Mouse (Mus musculus) intestine, embryonic 14.5 days (tissue): Measurements from ENCODE around the gene March10. TPM values are rescaled to one million over a fixed set of nuclear protein-coding genes. Genes with fewer than 3 reads are reported as not detected.

Experiments
- ATAC-seq: fragments of 200-750 bp; cut with Nextera tagmentation; replicated peaks from 2 replicates; pipeline ENCODE4 v1.8.0; 2017; ENCODE audit warnings: low read depth, moderate number of reproducible peaks, moderate TSS enrichment, moderate library complexity; ENCODE audit not compliant: low FRiP score, low TSS enrichment
- DNase-seq: peaks from one replicate; pipeline ENCODE4 v3.0.0-alpha.2; 2018; ENCODE audit warnings: low spot score
- H3K27ac ChIP-seq: fragments of 300-500 bp; sonication (generic); 2 replicates; pipeline ENCODE4 v1.5.1; 2014; ENCODE audit warnings: low read depth, mild to moderate bottlenecking, control low read depth
- H3K27me3 ChIP-seq: fragments of 300-500 bp; sonication (generic); replicated peaks from 2 replicates; pipeline ENCODE4 v1.6.1; 2014; ENCODE audit warnings: low read length, control low read depth; ENCODE audit not compliant: control insufficient read depth, insufficient read depth
- H3K36me3 ChIP-seq: fragments of 300-500 bp; sonication (generic); 2 replicates; pipeline ENCODE4 v1.6.1; 2014; ENCODE audit warnings: low read length, control low read depth; ENCODE audit not compliant: control insufficient read depth, insufficient read depth
- H3K4me1 ChIP-seq: fragments of 300-500 bp; sonication (generic); replicated peaks from 2 replicates; pipeline ENCODE4 v1.6.1; 2014; ENCODE audit warnings: low read length, control low read depth, mixed read lengths; ENCODE audit not compliant: control insufficient read depth, insufficient read depth
- H3K4me2 ChIP-seq: fragments of 300-500 bp; sonication (generic); 2 replicates; pipeline ENCODE4 v1.6.1; 2014; ENCODE audit warnings: low read length
- H3K4me3 ChIP-seq: fragments of 300-500 bp; sonication (generic); 2 replicates; pipeline ENCODE4 v1.5.1; 2014; ENCODE audit warnings: low read depth, low read length, control low read depth, mixed read lengths
- H3K9ac ChIP-seq: fragments of 300-500 bp; sonication (generic); 2 replicates; pipeline ENCODE4 v1.6.1; 2014; ENCODE audit warnings: mild to moderate bottlenecking, low read length
- H3K9me3 ChIP-seq: fragments of 300-500 bp; sonication (generic); 2 replicates; pipeline ENCODE4 v1.6.1; 2016; ENCODE audit warnings: low read length, control low read depth; ENCODE audit not compliant: control insufficient read depth
- WGBS: fragments of 180-500 bp; shearing (Covaris S2); extraction: QIAGEN DNeasy Blood & Tissue Kit; methylation state at CpG from one replicate; pipeline ENCODE4 v1.1.7; 2014; 5-methylcytosine and 5-hydroxymethylcytosine counted together
- polyA plus RNA-seq: library from polyadenylated mRNA; unstranded; fragments of >200 nt; fragmentation: Nextera tagmentation; extraction: Ambion mirVana; gene quantifications from 2 replicates; pipeline ENCODE4 v1.2.1, GENCODE M21; 2014

The March10 gene
- polyA plus RNA-seq, 1 experiment from 2014 or later, result not detected

DNA sequence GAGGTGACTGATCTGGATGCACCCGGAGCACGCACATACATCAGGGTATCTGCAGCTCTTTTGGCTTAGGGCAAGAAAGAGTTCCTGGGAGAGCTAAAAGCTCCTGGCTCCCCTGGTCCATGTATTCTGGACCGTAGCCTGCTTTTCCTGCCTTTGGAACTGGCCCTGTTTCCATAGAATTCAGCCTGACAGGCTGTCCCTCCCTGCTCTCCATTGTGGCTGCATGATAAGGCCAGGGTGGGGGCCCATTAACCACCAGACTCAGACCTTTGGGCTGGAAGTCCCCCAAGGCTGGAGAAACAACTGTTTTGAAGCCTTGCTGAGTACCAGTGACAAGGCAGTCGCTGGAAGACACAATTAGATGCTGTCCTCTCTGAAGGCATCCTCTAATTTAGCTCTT, 13.0 kb upstream of the March10 start:
- Histone ChIP-seq H3K36me3 (no peaks in the 10 kb centered on the region), H3K27ac (no peak overlapping the region), H3K27me3 (no peaks in the 10 kb centered on the region), H3K4me3 (no peak overlapping the region), H3K9ac (no peak overlapping the region), H3K4me1 (peaks cover 17% of the 10 kb centered on the region), H3K4me2 (no peak overlapping the region), H3K9me3 (no peaks in the 10 kb centered on the region)
- ATAC-seq, result no peak
- no peak for DNase-seq
- WGBS, result 81% methylated on average over 4 of the region's 4 CpGs

DNA sequence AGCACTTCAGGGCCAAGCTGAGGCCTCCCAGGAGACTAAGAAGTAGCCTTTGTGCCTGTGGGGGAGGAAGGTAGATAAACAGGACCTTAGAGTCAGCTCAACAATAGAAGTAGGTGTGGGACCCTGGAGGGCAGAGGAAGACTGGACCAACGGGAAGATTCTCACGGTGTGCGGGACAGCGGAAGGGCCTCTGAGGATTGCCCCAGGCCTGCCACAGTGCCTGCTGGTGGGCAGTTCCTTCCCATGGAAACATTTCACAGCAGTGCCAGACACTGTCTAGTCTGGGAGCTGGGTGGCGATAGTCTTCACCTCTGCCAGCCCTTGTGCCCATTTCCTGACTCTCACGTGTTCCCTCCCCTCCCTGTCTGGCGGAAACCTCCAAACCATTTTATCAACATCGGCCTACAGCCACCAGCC, 12.6 kb upstream of the March10 start:
- Histone ChIP-seq H3K9me3 (no peaks in the 10 kb centered on the region), H3K27me3 (no peaks in the 10 kb centered on the region), H3K4me2 (no peak overlapping the region), H3K4me1 (peaks cover 17% of the 10 kb centered on the region), H3K27ac (no peak overlapping the region), H3K36me3 (no peaks in the 10 kb centered on the region), H3K9ac (no peak overlapping the region), H3K4me3 (no peak overlapping the region)
- 70% methylated on average over 8 of the region's 8 CpGs for WGBS
- DNase-seq (no peak), ATAC-seq (no peak)

DNA sequence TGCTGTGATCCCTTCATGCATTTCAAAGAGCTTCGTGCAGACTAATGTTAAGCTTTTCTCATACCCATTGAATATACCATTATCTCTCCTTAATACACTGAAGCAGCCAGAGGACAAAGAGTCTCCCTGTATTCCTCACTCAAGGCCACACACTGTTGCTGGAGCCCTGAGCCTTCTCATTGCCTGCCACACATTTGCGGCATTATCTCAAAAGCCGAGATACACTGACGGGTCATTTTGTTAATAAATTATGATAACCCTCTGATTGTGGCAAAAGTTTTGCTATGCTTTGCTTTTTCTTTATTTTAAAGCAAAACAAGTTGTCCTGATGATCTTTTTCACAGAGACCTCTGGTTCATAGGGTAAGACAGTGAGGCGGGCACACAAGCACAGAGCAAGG, 11.9 kb upstream of the March10 start:
- no peak for ATAC-seq
- 73% methylated on average over 5 of the region's 5 CpGs for WGBS
- DNase-seq, result no peak

DNA sequence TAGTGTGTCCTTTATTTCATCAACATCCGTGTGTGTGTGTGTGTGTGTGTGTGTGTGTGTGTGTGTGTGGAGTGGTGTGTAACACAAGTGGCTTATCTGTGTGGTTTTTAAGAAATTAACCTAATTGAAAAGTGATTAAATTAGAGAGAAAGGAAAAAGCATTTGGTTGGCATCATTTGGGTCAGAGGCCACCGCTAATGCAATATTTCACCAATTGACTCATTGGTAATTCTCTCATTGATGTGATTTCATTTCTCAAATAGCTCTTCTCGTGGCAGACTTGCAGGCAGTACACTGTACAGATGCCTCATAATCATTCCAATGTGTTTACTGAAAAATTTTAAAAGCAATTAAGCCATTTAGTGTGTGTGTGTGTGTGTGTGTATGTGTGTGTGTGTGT, 11.3 kb upstream of the March10 start:
- Histone ChIP-seq H3K27ac (no peak overlapping the region), H3K4me1 (peaks cover 17% of the 10 kb centered on the region), H3K27me3 (no peaks in the 10 kb centered on the region), H3K9me3 (no peaks in the 10 kb centered on the region), H3K9ac (no peak overlapping the region), H3K4me2 (no peak overlapping the region), H3K4me3 (no peak overlapping the region), H3K36me3 (no peaks in the 10 kb centered on the region)
- WGBS, result 76% methylated on average over 3 of the region's 3 CpGs
- ATAC-seq (no peak), DNase-seq (no peak)

More for the DNA sequence above, 11.9 kb upstream of the March10 start:
- Histone ChIP-seq H3K27me3 (no peaks in the 10 kb centered on the region), H3K9ac (no peak overlapping the region), H3K9me3 (no peaks in the 10 kb centered on the region), H3K4me2 (no peak overlapping the region), H3K4me1 (peaks cover 17% of the 10 kb centered on the region), H3K36me3 (no peaks in the 10 kb centered on the region), H3K27ac (no peak overlapping the region), H3K4me3 (no peak overlapping the region)

DNA sequence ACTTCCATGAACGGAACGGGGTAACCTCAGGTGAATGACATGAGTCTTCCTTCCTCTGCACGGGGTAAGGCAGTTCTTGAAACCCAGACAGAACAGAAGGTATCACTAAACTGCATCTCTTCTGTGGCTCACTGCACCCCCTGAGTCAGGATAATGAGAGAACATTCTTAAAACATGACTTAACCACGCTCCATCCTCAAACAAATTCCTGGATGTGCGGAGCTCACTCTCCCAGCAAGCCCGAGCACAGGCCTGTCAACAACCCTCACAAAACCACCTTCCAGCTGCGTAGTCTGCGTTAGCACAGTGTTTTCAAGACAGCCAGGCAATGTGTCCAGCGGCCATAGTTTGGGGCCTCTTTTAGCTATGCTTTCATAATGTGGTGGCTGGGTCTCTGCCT, 10.7 kb upstream of the March10 start:
- DNase-seq, result no peak
- Histone ChIP-seq H3K36me3 (no peaks in the 10 kb centered on the region), H3K9ac (no peak overlapping the region), H3K4me1 (peaks cover 17% of the 10 kb centered on the region), H3K4me3 (no peak overlapping the region), H3K27me3 (no peaks in the 10 kb centered on the region), H3K27ac (no peak overlapping the region), H3K9me3 (no peaks in the 10 kb centered on the region), H3K4me2 (no peak overlapping the region)
- 0 out of 2 replicates have a peak, but pooled peaks have one; percentile 25 for ATAC-seq
- WGBS, result 35% methylated on average over 9 of the region's 9 CpGs

DNA sequence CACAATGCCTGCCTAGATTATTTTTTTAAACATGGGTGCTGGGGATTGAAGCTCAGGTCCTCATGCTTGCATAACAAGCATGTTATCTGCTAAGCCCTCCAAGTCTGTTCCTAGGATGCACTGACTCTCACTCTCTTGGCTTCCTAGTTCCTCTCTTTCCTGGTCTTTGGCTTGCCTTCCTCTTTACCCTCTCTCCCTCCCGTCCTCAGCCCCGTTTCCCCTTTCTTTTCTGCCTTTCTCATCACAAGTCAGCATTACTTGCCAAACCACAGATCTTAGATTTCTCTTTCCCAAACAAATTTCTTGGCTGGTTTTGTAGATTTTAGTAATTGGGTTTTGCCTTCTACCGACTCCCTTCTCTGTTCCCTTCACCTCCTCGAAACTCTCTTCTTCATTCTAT, 10.2 kb upstream of the March10 start:
- ATAC-seq (no peak), DNase-seq (no peak)
- 61% methylated on average over 4 of the region's 4 CpGs for WGBS

DNA sequence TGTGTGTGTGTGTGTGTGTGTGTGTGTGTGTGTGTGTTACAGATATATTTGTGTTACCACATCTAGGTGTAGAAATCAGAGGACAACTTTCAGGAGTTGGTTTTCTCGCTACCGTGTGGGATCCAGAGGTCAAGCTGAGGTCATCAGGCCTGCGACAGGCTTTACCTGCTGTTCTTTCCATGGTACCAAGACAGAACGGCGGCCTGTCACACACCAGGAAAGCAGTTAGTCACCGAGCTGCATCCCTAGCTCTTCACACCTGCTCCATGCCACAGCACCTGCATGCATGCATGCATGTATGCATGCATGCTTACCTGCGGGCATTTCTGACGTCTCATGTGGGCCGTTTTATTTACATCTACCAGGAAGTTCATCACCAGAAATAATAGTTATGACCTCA, 9.0 kb upstream of the March10 start:
- no peak overlapping the region for H3K4me3 ChIP-seq
- H3K27ac ChIP-seq, result no peak overlapping the region
- DNase-seq (no peak), ATAC-seq (no peak)
- H3K36me3 ChIP-seq, result no peaks in the 10 kb centered on the region
- H3K27me3 ChIP-seq, result no peaks in the 10 kb centered on the region
- H3K9ac ChIP-seq, result no peak overlapping the region
- H3K4me1 ChIP-seq, result peaks cover 17% of the 10 kb centered on the region
- no peaks in the 10 kb centered on the region for H3K9me3 ChIP-seq
- H3K4me2 ChIP-seq, result no peak overlapping the region
- WGBS, result 56% methylated on average over 9 of the region's 9 CpGs

More for the DNA sequence above, 10.2 kb upstream of the March10 start:
- no peaks in the 10 kb centered on the region for H3K9me3 ChIP-seq
- H3K27me3 ChIP-seq, result no peaks in the 10 kb centered on the region
- no peak overlapping the region for H3K9ac ChIP-seq
- H3K4me2 ChIP-seq, result no peak overlapping the region
- H3K27ac ChIP-seq, result no peak overlapping the region
- H3K4me3 ChIP-seq, result no peak overlapping the region
- H3K36me3 ChIP-seq, result no peaks in the 10 kb centered on the region
- H3K4me1 ChIP-seq, result peaks cover 17% of the 10 kb centered on the region

DNA sequence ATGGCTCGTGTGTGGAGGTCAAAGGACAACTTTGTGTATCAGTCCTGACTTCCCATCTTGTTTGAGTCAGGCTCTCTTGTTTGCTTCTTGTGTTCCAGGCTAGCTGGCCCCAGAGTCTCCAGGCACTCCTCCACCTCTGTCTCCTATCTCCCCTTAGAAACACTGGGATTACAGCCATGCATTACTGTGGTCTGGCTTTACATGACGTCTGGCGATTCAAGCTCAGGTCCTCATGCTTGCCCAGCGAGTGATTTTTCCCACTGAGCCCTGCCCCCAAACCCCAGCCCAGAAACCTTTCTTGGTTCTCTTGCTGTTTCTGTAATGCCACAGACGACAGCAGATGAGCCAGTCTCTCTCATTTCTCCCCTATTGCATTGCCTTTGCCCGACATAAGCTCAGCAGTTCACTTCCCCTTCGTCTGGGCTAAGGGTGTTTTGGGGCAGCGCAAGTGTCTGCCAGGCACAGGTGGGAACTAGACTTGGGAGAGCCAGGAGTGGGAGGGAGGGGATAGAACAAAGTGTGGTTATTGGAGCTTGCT, 8.0 kb upstream of the March10 start:
- no peaks in the 10 kb centered on the region for H3K9me3 ChIP-seq
- ATAC-seq, result no peak
- no peaks in the 10 kb centered on the region for H3K36me3 ChIP-seq
- no peak overlapping the region for H3K4me2 ChIP-seq
- no peak overlapping the region for H3K4me3 ChIP-seq
- no peak overlapping the region for H3K27ac ChIP-seq
- 49% methylated on average over 8 of the region's 8 CpGs for WGBS
- peaks cover 11% of the 10 kb centered on the region for H3K4me1 ChIP-seq
- H3K9ac ChIP-seq, result no peak overlapping the region
- DNase-seq, result no peak
- no peaks in the 10 kb centered on the region for H3K27me3 ChIP-seq

DNA sequence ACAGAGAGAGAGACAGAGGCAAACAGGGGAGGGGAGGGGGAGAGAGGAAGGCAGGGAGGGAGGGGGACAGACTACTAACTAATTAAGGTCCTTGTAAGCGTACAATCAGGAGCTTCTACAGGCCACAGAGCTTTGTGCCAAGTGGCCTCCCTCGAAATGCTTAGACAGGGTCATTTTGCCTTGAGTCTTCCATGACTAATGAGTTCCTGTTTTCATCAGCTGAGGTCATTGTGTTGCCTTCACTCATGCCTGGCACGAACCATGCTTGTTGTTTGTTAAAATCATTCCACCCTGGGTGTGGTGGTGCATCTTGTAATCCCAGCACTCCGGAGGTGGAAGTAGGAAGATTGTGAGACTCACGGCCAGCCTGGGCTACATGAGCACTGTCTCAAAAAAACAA, 3.4 kb upstream of the March10 start:
- no peak overlapping the region for H3K4me2 ChIP-seq
- 58% methylated on average over 5 of the region's 5 CpGs for WGBS
- H3K27ac ChIP-seq, result no peak overlapping the region
- no peak overlapping the region for H3K4me3 ChIP-seq
- no peaks in the 10 kb centered on the region for H3K27me3 ChIP-seq
- no peaks in the 10 kb centered on the region for H3K9me3 ChIP-seq
- H3K9ac ChIP-seq, result no peak overlapping the region
- peaks cover 9% of the 10 kb centered on the region; the same call in 1 of the 2 replicates for H3K4me1 ChIP-seq
- DNase-seq (peak; percentile 42), ATAC-seq (no peak)
- H3K36me3 ChIP-seq, result no peaks in the 10 kb centered on the region
